Mouse (Mus musculus): ENCODE data around the gene Zfp36. TPM values are rescaled to one million over a fixed set of nuclear protein-coding genes. Genes with fewer than 3 reads are reported as not detected.

Gene Zfp36
- total RNA-seq, 2 experiments from 2014 or later: 1.4 to 2.3 TPM

- DNase-seq (ENCODE audit: low spot score in 2 of 2): no peak
Observed at GRCm38 (mm10) chr7:28370977-28371513, 9.0 kb downstream of the Zfp36 start.

- no peak for DNase-seq (ENCODE audit: low spot score in 2 of 2)
Observed at GRCm38 (mm10) chr7:28370051-28370450, 10.0 kb downstream of the Zfp36 start.

- DNase-seq (ENCODE audit: low spot score in 2 of 2): no peak
Observed at GRCm38 (mm10) chr7:28368276-28368920, 11.7 kb downstream of the Zfp36 start.

GRCm38 (mm10) chr7:28367663-28368275, 12.3 kb downstream of the Zfp36 start:
- DNase-seq (ENCODE audit: low spot score in 2 of 2): peak in 1 of 2 experiments; percentile 22

- DNase-seq (ENCODE audit: low spot score in 2 of 2): no peak
Observed at GRCm38 (mm10) chr7:28362441-28363060, 17.5 kb downstream of the Zfp36 start.

GRCm38 (mm10) chr7:28361647-28362341, 18.3 kb downstream of the Zfp36 start:
- no peak for DNase-seq (ENCODE audit: low spot score in 2 of 2)

GRCm38 (mm10) chr7:28360291-28360690, 19.8 kb downstream of the Zfp36 start:
- no peak for DNase-seq (ENCODE audit: low spot score in 2 of 2)

GRCm38 (mm10) chr7:28359854-28360253, 20.2 kb downstream of the Zfp36 start:
- no peak for DNase-seq (ENCODE audit: low spot score in 2 of 2)

GRCm38 (mm10) chr7:28358431-28358830, 21.6 kb downstream of the Zfp36 start:
- no peak for DNase-seq (ENCODE audit: low spot score in 2 of 2)

- DNase-seq (ENCODE audit: low spot score in 2 of 2): no peak
Observed at GRCm38 (mm10) chr7:28357984-28358383, 22.1 kb downstream of the Zfp36 start.

GRCm38 (mm10) chr7:28356981-28357380, 23.1 kb downstream of the Zfp36 start:
- DNase-seq (ENCODE audit: low spot score in 2 of 2): no peak

GRCm38 (mm10) chr7:28355221-28355620, 24.8 kb downstream of the Zfp36 start:
- no peak for DNase-seq (ENCODE audit: low spot score in 2 of 2)

GRCm38 (mm10) chr7:28354596-28354995, 25.5 kb downstream of the Zfp36 start:
- no peak for DNase-seq (ENCODE audit: low spot score in 2 of 2)

GRCm38 (mm10) chr7:28354113-28354581, 25.9 kb downstream of the Zfp36 start:
- no peak for DNase-seq (ENCODE audit: low spot score in 2 of 2)

- no peak for DNase-seq (ENCODE audit: low spot score in 2 of 2)
Observed at GRCm38 (mm10) chr7:28353267-28353666, 26.8 kb downstream of the Zfp36 start.

GRCm38 (mm10) chr7:28351676-28352191, 28.3 kb downstream of the Zfp36 start:
- no peak for DNase-seq (ENCODE audit: low spot score in 2 of 2)

- peak; percentile 98 for DNase-seq (ENCODE audit: low spot score in 2 of 2)
Observed at GRCm38 (mm10) chr7:28350155-28350883, 29.7 kb downstream of the Zfp36 start, which contains the start of gene Rps16. TSS of gene Rps16 (plus strand) at chr7:28350652.

- no peak for DNase-seq (ENCODE audit: low spot score in 2 of 2)
Observed at GRCm38 (mm10) chr7:28348601-28349000, 31.5 kb downstream of the Zfp36 start.

- DNase-seq (ENCODE audit: low spot score in 2 of 2): no peak
Observed at GRCm38 (mm10) chr7:28347746-28348145, 32.3 kb downstream of the Zfp36 start.

- peak; percentile 35 to 76 for DNase-seq (ENCODE audit: low spot score in 2 of 2)
Observed at GRCm38 (mm10) chr7:28344637-28345036, 35.4 kb downstream of the Zfp36 start.

All from left cerebral cortex, adult 18-20 months (tissue).